Mouse (Mus musculus): ENCODE results near the gene Rnaseh2b. TPM values are rescaled to one million over a fixed set of nuclear protein-coding genes. Genes with fewer than 3 reads are reported as not detected.

The Rnaseh2b gene
- total and polyA plus RNA-seq, 3 experiments, result 16.8 to 88.9 (median 40.0) TPM

GRCm38 (mm10) chr14:62298808-62299207 is 6.4 kb downstream of the Rnaseh2b start:
- Histone ChIP-seq H3K9me3 (replicated peaks) (no peaks in the 10 kb centered on the region), H3K4me3 (ENCODE audit: low read depth, low read length) (no peak overlapping the region), H3K4me1 (ENCODE audit: insufficient read depth, low read depth, low read length) (peaks cover 4% of the 10 kb centered on the region), H3K27me3 (ENCODE audit: insufficient read depth, low read length) (peaks cover 8% of the 10 kb centered on the region), H3K36me3 (replicated peaks) (no peaks in the 10 kb centered on the region)
- TF ChIP-seq GATA1 (IDR thresholded peaks at IDR 0.05; ENCODE audit: borderline replicate concordance, low read length) (no peak), GATA2 (IDR thresholded peaks at IDR 0.05; ENCODE audit: borderline replicate concordance, low read depth, low read length) (no peak), POLR2AphosphoS5 (IDR thresholded peaks at IDR 0.05; ENCODE audit: insufficient replicate concordance, low read depth, low read length) (no peak)
- DNase-seq (ENCODE audit: low spot score), result no peak
- ATAC-seq (ENCODE audit: extremely low read depth, insufficient number of reproducible peaks, low FRiP score, poor library complexity, severe bottlenecking), result no peak

DNA sequence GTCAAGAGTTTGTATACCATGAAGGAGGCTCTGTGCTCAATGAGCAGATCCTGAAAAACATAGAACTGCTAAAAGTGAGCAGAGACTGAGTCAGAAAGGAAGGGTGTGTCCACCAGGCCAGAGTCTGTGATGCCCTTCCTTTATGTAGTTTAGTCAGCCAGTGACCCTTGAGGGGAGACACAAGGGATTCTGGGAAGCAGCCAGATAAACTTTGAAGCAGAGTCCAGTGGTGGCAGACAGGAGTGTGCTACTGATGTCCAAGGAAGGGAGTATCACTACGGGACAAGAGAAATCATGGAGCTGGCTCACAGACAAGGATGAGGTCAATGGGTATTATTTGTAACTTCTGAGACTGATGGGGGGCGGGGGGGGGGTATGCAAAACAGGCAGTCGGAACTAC is 7.6 kb downstream of the Rnaseh2b start:
- Histone ChIP-seq H3K4me1 (ENCODE audit: insufficient read depth, low read depth, low read length) (no peaks in the 10 kb centered on the region; the same call in 1 of the 2 replicates), H3K27me3 (ENCODE audit: insufficient read depth, low read length) (peaks cover 8% of the 10 kb centered on the region), H3K36me3 (replicated peaks) (no peaks in the 10 kb centered on the region), H3K4me3 (ENCODE audit: low read depth, low read length) (no peak overlapping the region), H3K9me3 (replicated peaks) (no peaks in the 10 kb centered on the region)
- TF ChIP-seq TAL1 (conservative IDR thresholded peaks at IDR 0.05; ENCODE audit: low read depth, low read length), result no peak
- TF ChIP-seq GATA2 (IDR thresholded peaks at IDR 0.05; ENCODE audit: borderline replicate concordance, low read depth, low read length), result no peak
- no peak for TF ChIP-seq POLR2AphosphoS5 (IDR thresholded peaks at IDR 0.05; ENCODE audit: insufficient replicate concordance, low read depth, low read length)
- ATAC-seq (ENCODE audit: extremely low read depth, insufficient number of reproducible peaks, low FRiP score, poor library complexity, severe bottlenecking) (no peak), DNase-seq (ENCODE audit: low spot score) (no peak)

GRCm38 (mm10) chr14:62307555-62307954 is 15.2 kb downstream of the Rnaseh2b start:
- Histone ChIP-seq H3K4me3 (ENCODE audit: low read depth, low read length) (no peak overlapping the region), H3K27me3 (ENCODE audit: insufficient read depth, low read length) (peaks cover 12% of the 10 kb centered on the region; the same call in 1 of the 2 replicates), H3K36me3 (replicated peaks) (no peaks in the 10 kb centered on the region), H3K4me1 (ENCODE audit: insufficient read depth, low read depth, low read length) (no peaks in the 10 kb centered on the region), H3K9me3 (replicated peaks) (no peaks in the 10 kb centered on the region)
- no peak for ATAC-seq (ENCODE audit: extremely low read depth, insufficient number of reproducible peaks, low FRiP score, poor library complexity, severe bottlenecking)
- no peak for DNase-seq (ENCODE audit: low spot score)
- TF ChIP-seq CTCF (IDR thresholded peaks at IDR 0.05; ENCODE audit: low read depth, low read length) (no peak), GATA1 (IDR thresholded peaks at IDR 0.05; ENCODE audit: borderline replicate concordance, low read length) (no peak), POLR2AphosphoS5 (IDR thresholded peaks at IDR 0.05; ENCODE audit: insufficient replicate concordance, low read depth, low read length) (no peak), GATA2 (IDR thresholded peaks at IDR 0.05; ENCODE audit: borderline replicate concordance, low read depth, low read length) (no peak), TAL1 (conservative IDR thresholded peaks at IDR 0.05; ENCODE audit: low read depth, low read length) (no peak)

DNA sequence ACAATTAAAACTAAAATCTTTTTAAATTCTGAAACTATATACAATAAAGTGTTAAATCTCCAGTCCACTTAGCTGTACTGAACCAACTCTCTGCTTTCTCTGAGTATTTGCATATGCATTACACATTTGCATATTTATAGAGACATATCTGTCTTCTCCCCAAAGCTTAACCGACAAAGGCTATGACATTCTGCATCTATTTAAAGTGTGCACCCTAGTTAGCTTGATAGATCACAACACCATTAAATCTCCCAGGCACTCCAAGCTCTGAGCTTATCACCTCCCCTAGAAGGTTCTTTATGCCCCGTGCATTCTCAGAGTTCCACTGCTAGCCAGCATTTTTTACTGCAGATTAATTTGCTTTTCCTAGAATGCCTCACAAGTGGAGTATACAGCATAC is 16.6 kb downstream of the Rnaseh2b start:
- ATAC-seq (ENCODE audit: extremely low read depth, insufficient number of reproducible peaks, low FRiP score, poor library complexity, severe bottlenecking), result no peak
- H3K36me3 ChIP-seq (replicated peaks), result no peaks in the 10 kb centered on the region
- TF ChIP-seq POLR2AphosphoS5 (IDR thresholded peaks at IDR 0.05; ENCODE audit: insufficient replicate concordance, low read depth, low read length), result no peak
- no peak for TF ChIP-seq GATA2 (IDR thresholded peaks at IDR 0.05; ENCODE audit: borderline replicate concordance, low read depth, low read length)
- TF ChIP-seq CTCF (IDR thresholded peaks at IDR 0.05; ENCODE audit: low read depth, low read length), result no peak
- TF ChIP-seq GATA1 (IDR thresholded peaks at IDR 0.05; ENCODE audit: borderline replicate concordance, low read length), result no peak
- TF ChIP-seq TAL1 (conservative IDR thresholded peaks at IDR 0.05; ENCODE audit: low read depth, low read length), result no peak
- peaks cover 12% of the 10 kb centered on the region; the same call in 1 of the 2 replicates for H3K27me3 ChIP-seq (ENCODE audit: insufficient read depth, low read length)
- no peak for DNase-seq (ENCODE audit: low spot score)
- no peaks in the 10 kb centered on the region for H3K9me3 ChIP-seq (replicated peaks)
- H3K4me3 ChIP-seq (ENCODE audit: low read depth, low read length), result no peak overlapping the region
- no peaks in the 10 kb centered on the region for H3K4me1 ChIP-seq (ENCODE audit: insufficient read depth, low read depth, low read length)

DNA sequence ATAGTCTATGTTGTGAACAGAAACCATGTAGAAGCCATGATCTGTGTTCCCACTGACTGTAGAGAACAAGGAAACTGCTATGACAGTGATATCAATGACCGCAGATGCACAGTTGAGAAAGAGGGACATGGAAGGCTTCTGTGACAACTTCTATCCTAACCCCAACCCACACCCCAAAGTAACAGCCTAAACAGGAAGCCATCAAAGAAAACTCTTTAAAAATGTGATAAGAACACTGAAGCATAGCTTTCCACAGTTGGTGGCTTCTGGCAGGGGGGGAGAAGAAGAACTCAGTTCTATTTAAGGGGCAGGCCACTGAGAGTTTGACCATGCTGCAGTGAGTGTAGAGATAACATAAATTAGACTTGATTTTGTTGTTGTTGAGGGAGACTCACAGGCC is 19.3 kb downstream of the Rnaseh2b start:
- Histone ChIP-seq H3K9me3 (replicated peaks) (no peaks in the 10 kb centered on the region), H3K4me1 (ENCODE audit: insufficient read depth, low read depth, low read length) (no peaks in the 10 kb centered on the region), H3K4me3 (ENCODE audit: low read depth, low read length) (no peak overlapping the region), H3K27me3 (ENCODE audit: insufficient read depth, low read length) (peaks cover 15% of the 10 kb centered on the region), H3K36me3 (replicated peaks) (no peaks in the 10 kb centered on the region)
- DNase-seq (ENCODE audit: low spot score) (no peak), ATAC-seq (ENCODE audit: extremely low read depth, insufficient number of reproducible peaks, low FRiP score, poor library complexity, severe bottlenecking) (no peak)
- TF ChIP-seq TAL1 (conservative IDR thresholded peaks at IDR 0.05; ENCODE audit: low read depth, low read length) (no peak), POLR2AphosphoS5 (IDR thresholded peaks at IDR 0.05; ENCODE audit: insufficient replicate concordance, low read depth, low read length) (no peak), CTCF (IDR thresholded peaks at IDR 0.05; ENCODE audit: low read depth, low read length) (no peak), GATA2 (IDR thresholded peaks at IDR 0.05; ENCODE audit: borderline replicate concordance, low read depth, low read length) (no peak), GATA1 (IDR thresholded peaks at IDR 0.05; ENCODE audit: borderline replicate concordance, low read length) (no peak)

- no peak for TF ChIP-seq GATA2 (IDR thresholded peaks at IDR 0.05; ENCODE audit: borderline replicate concordance, low read depth, low read length)
- TF ChIP-seq POLR2AphosphoS5 (IDR thresholded peaks at IDR 0.05; ENCODE audit: insufficient replicate concordance, low read depth, low read length), result no peak
- TF ChIP-seq CTCF (IDR thresholded peaks at IDR 0.05; ENCODE audit: low read depth, low read length), result no peak
- TF ChIP-seq TAL1 (conservative IDR thresholded peaks at IDR 0.05; ENCODE audit: low read depth, low read length), result no peak
- TF ChIP-seq GATA1 (IDR thresholded peaks at IDR 0.05; ENCODE audit: borderline replicate concordance, low read length), result no peak
- no peaks in the 10 kb centered on the region; the same call in 1 of the 2 replicates for H3K4me1 ChIP-seq (ENCODE audit: insufficient read depth, low read depth, low read length)
- no peaks in the 10 kb centered on the region for H3K9me3 ChIP-seq (replicated peaks)
- no peak overlapping the region for H3K4me3 ChIP-seq (ENCODE audit: low read depth, low read length)
- DNase-seq (ENCODE audit: low spot score), result no peak
- no peaks in the 10 kb centered on the region for H3K36me3 ChIP-seq (replicated peaks)
- peaks cover 27% of the 10 kb centered on the region for H3K27me3 ChIP-seq (ENCODE audit: insufficient read depth, low read length)
- no peak for ATAC-seq (ENCODE audit: extremely low read depth, insufficient number of reproducible peaks, low FRiP score, poor library complexity, severe bottlenecking)
These were observed 30.4 kb downstream of the Rnaseh2b start for GRCm38 (mm10) chr14:62322581-62323344.
